Mouse (Mus musculus) stomach, embryonic 16.5 days (tissue): Measurements from ENCODE around the gene Clec4n. TPM values are rescaled to one million over a fixed set of nuclear protein-coding genes. Genes with fewer than 3 reads are reported as not detected.
"Not testable (repeated sequence)": the region's sequence is repeated elsewhere in the genome, so short reads cannot be mapped to it uniquely, and the experiment has no call there.

Experiments used
- ATAC-seq: fragments of 200-750 bp; cut with Nextera tagmentation; 2 replicates; pipeline ENCODE4 v1.8.0; 2017; ENCODE audit warnings: moderate number of reproducible peaks, moderate TSS enrichment; ENCODE audit not compliant: insufficient read depth, low FRiP score
- H3K27ac ChIP-seq: fragments of 300-500 bp; sonication (generic); 2 replicates; pipeline ENCODE4 v1.5.1; 2014; ENCODE audit warnings: low read length
- H3K27me3 ChIP-seq: fragments of 300-500 bp; sonication (generic); 2 replicates; pipeline ENCODE4 v1.6.1; 2014; ENCODE audit warnings: low read length, control low read depth, mixed read lengths; ENCODE audit not compliant: control insufficient read depth, insufficient read depth
- H3K36me3 ChIP-seq: fragments of 300-500 bp; sonication (generic); 2 replicates; pipeline ENCODE4 v1.6.1; 2014; ENCODE audit warnings: low read length; ENCODE audit not compliant: control insufficient read depth, insufficient read depth
- H3K4me1 ChIP-seq: fragments of 300-500 bp; sonication (generic); 2 replicates; pipeline ENCODE4 v1.6.1; 2014; ENCODE audit warnings: low read length, control low read depth, mixed read lengths; ENCODE audit not compliant: control insufficient read depth, insufficient read depth
- H3K4me2 ChIP-seq: fragments of 300-500 bp; sonication (generic); 2 replicates; pipeline ENCODE4 v1.6.1; 2014; ENCODE audit warnings: low read depth, low read length, mixed read lengths
- H3K4me3 ChIP-seq: fragments of 300-500 bp; sonication (generic); replicated peaks from 2 replicates; pipeline ENCODE4 v1.5.1; 2014; ENCODE audit warnings: mild to moderate bottlenecking, low read length
- H3K9ac ChIP-seq: fragments of 300-500 bp; sonication (generic); 2 replicates; pipeline ENCODE4 v1.6.1; 2014; ENCODE audit warnings: low read length
- H3K9me3 ChIP-seq: fragments of 300-500 bp; sonication (generic); replicated peaks from 2 replicates; pipeline ENCODE4 v1.6.1; 2016; ENCODE audit warnings: low read length, control low read depth; ENCODE audit not compliant: control insufficient read depth
- WGBS: fragments of 180-500 bp; shearing (Covaris S2); extraction: QIAGEN DNeasy Blood & Tissue Kit; methylation state at CpG from one replicate; pipeline ENCODE4 v1.1.7; 2014; 5-methylcytosine and 5-hydroxymethylcytosine counted together
- polyA plus RNA-seq: library from polyadenylated mRNA; unstranded; fragments of >200 nt; fragmentation: Nextera tagmentation; extraction: Ambion mirVana; gene quantifications from 2 replicates; pipeline ENCODE4 v1.2.1, GENCODE M21; 2015

The Clec4n gene
- 4.0 and 4.1 TPM in 2 replicates for polyA plus RNA-seq

DNA sequence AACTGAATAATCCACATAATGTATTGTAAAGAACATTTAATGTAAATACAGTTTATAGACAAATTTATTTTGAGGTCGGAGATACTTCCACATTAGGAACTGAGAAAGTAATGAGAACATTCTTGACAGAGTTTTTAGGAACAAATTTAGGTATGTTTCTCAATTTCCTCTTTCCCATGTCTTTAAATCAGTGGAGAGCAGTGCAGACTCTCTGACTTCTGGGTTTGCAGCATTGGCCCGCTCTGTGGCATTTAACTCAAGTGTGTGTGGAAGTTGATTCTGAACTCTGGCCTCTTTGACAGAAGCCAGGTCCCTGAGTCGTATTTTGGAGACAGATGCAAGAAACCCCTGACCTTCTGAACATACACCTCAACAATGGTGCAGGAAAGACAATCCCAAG is at the start of gene Clec4n:
Gene Clec4n, plus strand, starts transcription at position 200 of the 400 bp plus-strand sequence.
- H3K27me3 ChIP-seq: no peaks in the 10 kb centered on the region
- no peaks in the 10 kb centered on the region for H3K4me1 ChIP-seq
- H3K9me3 ChIP-seq: no peaks in the 10 kb centered on the region
- no peak within 1 kb of the TSS for H3K4me2 ChIP-seq
- H3K36me3 ChIP-seq: no peaks in the 10 kb centered on the region
- H3K27ac ChIP-seq: no peak within 1 kb of the TSS
- H3K9ac ChIP-seq: no peak within 1 kb of the TSS
- ATAC-seq: no peak
- H3K4me3 ChIP-seq: no peak within 1 kb of the TSS
- WGBS: 62% methylated on average over 3 of the region's 3 CpGs

DNA sequence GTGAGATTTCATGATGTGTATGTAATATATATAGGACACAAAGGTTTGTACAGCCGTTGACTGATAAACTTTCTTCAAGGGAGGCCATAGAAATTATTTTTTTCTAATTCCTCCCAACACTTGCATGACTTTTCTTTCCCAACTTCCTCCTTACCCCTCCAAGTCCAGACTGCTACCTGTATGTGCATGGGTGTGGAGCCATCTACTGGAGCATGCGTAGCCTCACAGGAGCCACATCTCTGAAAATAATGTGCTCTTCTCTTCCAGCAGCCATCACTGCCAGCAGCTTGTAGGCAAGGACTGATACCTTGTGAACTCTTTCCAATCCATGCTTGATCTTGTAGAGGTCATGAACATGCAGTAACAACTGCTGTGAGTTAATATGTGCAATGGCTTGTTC is 44.8 kb upstream of the Clec4n start:
- not testable (repeated sequence) for H3K9ac ChIP-seq, H3K4me2 ChIP-seq, H3K4me1 ChIP-seq, H3K9me3 ChIP-seq, H3K27ac ChIP-seq, ATAC-seq, H3K4me3 ChIP-seq, H3K36me3 ChIP-seq, H3K27me3 ChIP-seq
- 68% methylated on average over 2 of the region's 2 CpGs for WGBS

DNA sequence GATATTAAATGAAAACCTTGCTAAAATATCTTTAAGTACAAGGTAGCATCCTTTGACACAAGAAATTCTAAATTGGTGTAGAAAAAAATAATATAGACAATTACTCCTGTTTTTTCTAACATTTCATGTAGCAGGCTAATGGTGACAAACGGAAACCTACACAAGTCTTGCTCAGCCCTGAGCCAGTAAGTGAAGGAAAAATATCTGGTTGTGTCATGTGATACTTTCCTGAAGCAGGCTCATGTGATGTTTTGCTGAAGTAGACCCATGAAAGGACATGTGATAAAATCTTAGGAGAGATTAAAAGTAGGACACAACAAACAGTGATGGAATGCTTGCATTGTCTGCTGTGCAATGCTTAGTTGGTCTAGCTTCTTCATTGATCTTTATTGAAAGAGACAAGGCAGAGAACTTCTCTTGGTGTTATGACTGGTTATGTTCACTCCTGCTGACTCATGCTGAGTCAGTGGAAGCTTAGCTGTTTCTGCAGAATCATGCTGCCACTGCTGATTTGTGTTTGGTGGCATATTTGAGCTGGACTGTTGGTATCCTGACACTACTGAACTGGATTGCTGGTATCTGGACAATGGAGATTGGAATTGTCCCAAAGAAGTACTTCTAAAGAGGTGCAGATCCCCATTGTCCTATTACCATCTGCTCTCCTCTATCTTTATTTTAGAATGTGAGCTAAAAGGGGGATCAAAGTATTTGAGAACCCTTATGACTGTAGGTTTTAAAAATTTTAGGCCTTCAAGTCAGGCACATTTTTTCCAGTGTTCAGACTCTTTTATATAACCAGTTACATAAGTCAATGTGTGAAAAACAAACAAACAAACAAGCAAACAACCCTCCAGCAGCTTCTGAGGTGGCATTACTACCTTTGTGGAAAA is 22.2 kb upstream of the Clec4n start:
- H3K9me3 ChIP-seq: no peaks in the 10 kb centered on the region
- no peaks in the 10 kb centered on the region for H3K4me1 ChIP-seq
- H3K27me3 ChIP-seq: no peaks in the 10 kb centered on the region
- no peak overlapping the region for H3K9ac ChIP-seq
- ATAC-seq: no peak
- H3K36me3 ChIP-seq: no peaks in the 10 kb centered on the region
- H3K27ac ChIP-seq: no peak overlapping the region
- no peak overlapping the region for H3K4me2 ChIP-seq
- no peak overlapping the region for H3K4me3 ChIP-seq
- 83% methylated on average over 1 of the region's 1 CpGs for WGBS

DNA sequence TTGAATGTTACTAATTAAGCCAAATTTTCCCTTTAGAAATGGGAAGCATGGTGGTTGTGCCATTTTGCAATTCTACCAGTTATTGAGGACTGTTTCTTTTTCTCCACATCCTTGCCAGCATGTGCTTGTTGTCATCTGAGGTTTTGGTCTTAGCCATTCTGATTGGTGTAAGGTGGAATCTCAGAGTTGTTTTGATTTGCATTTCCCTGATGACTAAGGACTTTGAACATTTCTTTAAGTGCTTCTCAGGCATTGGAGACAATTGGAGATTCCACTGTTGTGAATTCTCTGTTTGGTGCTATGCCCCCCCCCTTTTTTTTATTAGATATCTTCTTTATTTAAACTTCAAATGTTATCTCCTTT is 21.6 kb upstream of the Clec4n start:
- H3K4me2 ChIP-seq, H3K27ac ChIP-seq, H3K4me1 ChIP-seq, H3K36me3 ChIP-seq, H3K4me3 ChIP-seq, ATAC-seq, H3K9me3 ChIP-seq, H3K27me3 ChIP-seq, H3K9ac ChIP-seq: not testable (repeated sequence)

DNA sequence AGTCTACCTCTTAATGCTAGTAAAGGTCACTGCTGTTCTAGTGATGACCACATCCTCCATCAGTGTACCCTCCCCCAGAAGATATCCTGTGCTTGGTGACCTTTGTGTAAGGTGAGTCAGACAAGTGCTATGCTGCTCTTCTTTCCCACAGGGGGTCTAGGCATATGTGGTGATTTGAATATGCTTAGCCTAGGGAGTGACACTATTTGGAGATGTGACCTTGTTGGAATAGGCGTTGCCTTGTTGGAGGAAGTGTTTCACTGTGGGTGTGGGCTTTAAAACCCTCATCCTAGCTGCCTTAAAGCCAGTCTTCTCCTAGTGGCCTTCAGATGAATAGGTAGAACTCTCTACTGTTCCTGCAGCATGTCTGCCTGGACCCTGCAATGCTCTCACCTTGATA is 17.9 kb upstream of the Clec4n start:
- H3K27ac ChIP-seq: no peak overlapping the region
- H3K9ac ChIP-seq: no peak overlapping the region
- H3K27me3 ChIP-seq: no peaks in the 10 kb centered on the region
- no peaks in the 10 kb centered on the region for H3K4me1 ChIP-seq
- no peak overlapping the region for H3K4me3 ChIP-seq
- H3K4me2 ChIP-seq: no peak overlapping the region
- no peak for ATAC-seq
- WGBS: 76% methylated on average over 1 of the region's 1 CpGs
- H3K36me3 ChIP-seq: no peaks in the 10 kb centered on the region
- H3K9me3 ChIP-seq: no peaks in the 10 kb centered on the region; the same call in 1 of the 2 replicates

DNA sequence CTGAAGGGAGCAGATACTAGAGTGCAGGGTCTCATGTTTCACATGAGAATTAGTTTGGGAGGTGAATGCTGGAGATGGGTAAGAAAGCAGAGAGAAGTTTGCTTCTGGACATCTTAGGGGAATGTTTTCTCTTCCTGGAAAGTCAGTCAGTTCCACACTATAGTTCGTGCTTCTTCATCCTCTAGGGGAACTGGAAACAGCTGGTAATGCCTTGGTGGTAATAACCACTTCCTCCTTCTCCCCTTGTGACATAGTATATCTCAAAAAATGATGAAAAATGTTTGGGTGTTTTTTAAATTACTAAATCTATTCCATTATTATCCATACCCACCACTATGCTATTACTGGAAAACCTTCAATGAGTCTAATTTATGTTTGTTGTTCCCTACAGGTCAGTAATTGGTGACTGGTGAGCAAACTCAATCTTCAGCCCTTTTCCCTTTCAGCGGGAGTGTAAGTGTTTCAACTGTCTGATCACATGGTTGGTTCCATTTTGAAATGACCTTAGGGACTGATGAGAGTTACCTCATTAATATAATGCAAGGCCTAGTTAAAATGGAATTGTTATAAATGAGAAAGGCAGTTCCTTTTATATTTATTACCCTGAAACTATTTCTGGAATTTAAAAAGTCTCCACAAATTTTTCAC is 2.0 kb upstream of the Clec4n start:
- Histone ChIP-seq H3K27me3 (no peaks in the 10 kb centered on the region), H3K36me3 (no peaks in the 10 kb centered on the region), H3K9me3 (no peaks in the 10 kb centered on the region), H3K9ac (no peak overlapping the region), H3K4me2 (no peak overlapping the region), H3K27ac (no peak overlapping the region), H3K4me1 (no peaks in the 10 kb centered on the region), H3K4me3 (no peak overlapping the region)
- no peak for ATAC-seq
- 49% methylated on average over 2 of the region's 2 CpGs for WGBS

DNA sequence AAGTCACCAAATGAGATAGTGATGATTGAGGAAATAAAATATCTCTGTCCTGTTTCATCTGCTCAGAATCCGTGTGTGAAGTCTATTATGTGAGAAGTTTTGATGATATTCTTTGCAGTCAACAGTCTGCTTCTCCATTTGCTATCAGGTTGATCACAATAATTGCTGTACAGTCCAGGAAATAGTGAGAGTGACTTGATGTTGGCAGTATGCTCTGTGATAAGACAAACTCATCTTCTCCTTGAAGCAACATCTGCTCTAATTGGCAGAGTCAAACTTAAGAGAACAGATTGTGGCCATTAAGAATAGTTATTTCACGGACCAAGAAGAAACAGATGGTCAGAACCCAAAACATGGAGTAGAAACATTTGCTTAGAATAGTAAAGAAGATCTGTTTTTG is 1.5 kb downstream of the Clec4n start:
- Histone ChIP-seq H3K4me1 (no peaks in the 10 kb centered on the region), H3K4me2 (no peak overlapping the region), H3K9me3 (no peaks in the 10 kb centered on the region), H3K9ac (no peak overlapping the region), H3K36me3 (no peaks in the 10 kb centered on the region), H3K4me3 (no peak overlapping the region), H3K27me3 (no peaks in the 10 kb centered on the region), H3K27ac (no peak overlapping the region)
- WGBS: 57% methylated on average over 2 of the region's 2 CpGs
- ATAC-seq: no peak

DNA sequence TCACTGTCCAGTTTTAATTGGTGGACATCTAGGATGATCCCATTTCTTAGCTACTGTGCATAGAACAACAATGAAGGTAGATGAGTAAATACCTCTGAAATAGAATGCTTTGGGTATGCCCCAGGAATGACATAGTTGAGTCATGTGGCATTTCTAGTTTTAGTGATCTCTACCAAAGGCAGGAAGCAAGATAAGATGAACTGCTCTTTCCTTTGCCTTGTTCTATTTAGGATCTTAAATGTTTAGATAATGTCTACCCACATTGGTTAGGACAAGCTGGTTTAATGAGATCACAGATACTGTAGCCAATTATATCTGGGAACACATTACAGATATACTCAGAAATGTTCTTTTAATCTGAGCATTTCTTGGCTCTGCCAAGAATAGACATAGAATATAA is 7.9 kb downstream of the Clec4n start:
- ATAC-seq: no peak
- Histone ChIP-seq H3K27me3 (no peaks in the 10 kb centered on the region), H3K4me1 (no peaks in the 10 kb centered on the region), H3K9me3 (no peaks in the 10 kb centered on the region), H3K4me2 (no peak overlapping the region), H3K36me3 (no peaks in the 10 kb centered on the region), H3K9ac (no peak overlapping the region), H3K27ac (no peak overlapping the region), H3K4me3 (no peak overlapping the region)

DNA sequence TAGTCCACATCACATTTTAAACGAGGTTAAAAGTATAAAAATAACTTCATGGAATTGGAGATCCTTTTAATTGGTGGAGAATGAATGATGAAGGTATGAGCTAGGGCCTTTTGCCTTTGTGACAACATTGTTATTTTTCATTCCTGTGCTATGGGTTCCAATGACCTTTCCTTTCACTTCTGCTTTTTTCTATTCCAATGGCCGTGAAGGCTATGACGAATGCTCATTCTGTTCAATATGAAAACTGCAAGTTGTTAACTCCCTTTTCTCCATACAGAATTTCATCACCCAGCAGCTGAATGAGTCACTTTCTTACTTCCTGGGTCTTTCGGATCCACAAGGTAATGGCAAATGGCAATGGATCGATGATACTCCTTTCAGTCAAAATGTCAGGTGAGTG is 14.6 kb downstream of the Clec4n start:
- Histone ChIP-seq H3K4me1 (no peaks in the 10 kb centered on the region), H3K4me3 (no peak overlapping the region), H3K27me3 (no peaks in the 10 kb centered on the region), H3K36me3 (no peaks in the 10 kb centered on the region), H3K4me2 (no peak overlapping the region), H3K9ac (no peak overlapping the region), H3K27ac (no peak overlapping the region), H3K9me3 (no peaks in the 10 kb centered on the region)
- ATAC-seq: no peak
- 80% methylated on average over 5 of the region's 5 CpGs for WGBS
